In genomic region chr14:61737504-61738040, GRCm38 (mm10) we compare ENCODE assay signal across 10 mouse cellular contexts.
DNase-seq lines count a peak whose midpoint lies in the region; ATAC-seq lines count a peak whose summit lies in the region.
"Had no signal": no experiment of that assay in that cellular context is flagged by ENCODE, and none has a peak within 500 bp of the region (broad histone marks: within the 10 kb centered on the region; RNA-seq: fewer than 3 reads in every experiment).

No protein-coding gene starts in this region.

- DNase-seq in heart, adult 11 months = peak; percentile 95
- DNase-seq in heart, embryonic 10.5 days (ENCODE audit: low spot score) = no peak
- DNase-seq in adrenal gland, adult 2 months = peak; percentile 79
- DNase-seq in kidney, postnatal 25 days = peak; percentile 50 to 79
- DNase-seq in frontal cortex, postnatal 25 days (ENCODE audit: low spot score in 2 of 2) = no peak
- no peak for DNase-seq in liver
- DNase-seq in urinary bladder, postnatal 25 days (ENCODE audit: low spot score) = no peak
- DNase-seq: right cerebral cortex, adult 18-20 months had no signal

- H3K4me2 ChIP-seq in heart, embryonic 11.5 days = no peak overlapping the region

- 81% methylated on average over 6 of the region's 6 CpGs for WGBS in heart, embryonic 10.5 days
- WGBS in heart, embryonic 11.5 days (ENCODE audit: insufficient replicate concordance) = 81% methylated on average over 6 of the region's 6 CpGs

- no peak overlapping the region for H3K4me3 ChIP-seq in heart, embryonic 10.5 days
- H3K4me3 ChIP-seq in heart, embryonic 11.5 days (ENCODE audit: low read depth, low read length) = no peak overlapping the region

- H3K27me3 ChIP-seq in heart, embryonic 10.5 days (ENCODE audit: insufficient read depth, poor library complexity, severe bottlenecking) = no peaks in the 10 kb centered on the region
- no peaks in the 10 kb centered on the region for H3K27me3 ChIP-seq in heart, embryonic 11.5 days (ENCODE audit: control insufficient read depth, insufficient read depth, low read length)

- H3K27ac ChIP-seq in heart, embryonic 10.5 days = no peak overlapping the region
- H3K27ac ChIP-seq in heart, embryonic 11.5 days (ENCODE audit: low read depth, low read length) = peak overlapping the region; percentile 50

- H3K36me3 ChIP-seq in heart, embryonic 10.5 days = no peaks in the 10 kb centered on the region
- no peaks in the 10 kb centered on the region for H3K36me3 ChIP-seq in heart, embryonic 11.5 days (ENCODE audit: control insufficient read depth, insufficient read depth, low read length)
- H3K36me3 ChIP-seq: G1E had no signal

- ATAC-seq in heart, embryonic 11.5 days (replicated peaks; ENCODE audit: insufficient number of reproducible peaks, low FRiP score, low TSS enrichment) = no peak

- H3K9me3 ChIP-seq in heart, embryonic 10.5 days = no peaks in the 10 kb centered on the region
- H3K9me3 ChIP-seq in heart, embryonic 11.5 days (replicated peaks; ENCODE audit: control insufficient read depth, low read length) = no peaks in the 10 kb centered on the region
- H3K9me3 ChIP-seq: G1E had no signal

- H3K9ac ChIP-seq in heart, embryonic 11.5 days (ENCODE audit: low read depth, low read length) = no peak overlapping the region

- no peaks in the 10 kb centered on the region for H3K4me1 ChIP-seq in heart, embryonic 10.5 days
- no peaks in the 10 kb centered on the region for H3K4me1 ChIP-seq in heart, embryonic 11.5 days (ENCODE audit: control insufficient read depth, insufficient read depth, low read length)

Comparison
In these comparisons a context has a peak if more than half of its experiments do, and no peak if none do; other contexts are left out.
1. DNase-seq: peak in heart, adult 11 months (single experiment), adrenal gland, adult 2 months (single experiment) and kidney, postnatal 25 days (2 of 2); none in heart, embryonic 10.5 days (single experiment), frontal cortex, postnatal 25 days (0 of 2), liver (single experiment) and urinary bladder, postnatal 25 days (single experiment).